Comparison of ENCODE assay signal across 17 mouse cellular contexts in the genomic region with DNA sequence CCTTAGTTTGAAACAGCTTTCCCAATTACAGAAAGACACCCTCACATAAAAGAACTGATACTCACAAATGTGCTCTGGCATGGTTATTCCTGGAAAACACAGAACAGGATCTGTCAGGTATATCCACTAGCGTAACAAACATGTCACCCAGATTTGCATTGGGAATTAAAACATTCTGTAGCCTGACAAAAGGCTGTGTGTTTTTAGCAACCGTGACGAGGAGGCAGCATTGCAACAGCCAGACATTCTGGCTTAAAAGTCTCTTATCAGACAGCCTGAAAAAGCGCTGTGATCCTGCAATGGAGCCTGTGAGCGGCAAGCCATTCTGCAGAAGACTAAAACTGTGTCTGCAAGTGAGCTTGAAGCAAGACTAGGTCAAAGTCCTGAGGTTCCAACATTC.
DNase-seq lines count a peak whose midpoint lies in the region; ATAC-seq and TF ChIP-seq lines count a peak whose summit lies in the region.
"Had no signal": no experiment of that assay in that cellular context is flagged by ENCODE, and none has a peak within 500 bp of the region (broad histone marks: within the 10 kb centered on the region; RNA-seq: fewer than 3 reads in every experiment).

No protein-coding gene starts in this region.

- H3K27me3 ChIP-seq in heart, embryonic 12.5 days (replicated peaks): no peaks in the 10 kb centered on the region
- H3K27me3 ChIP-seq in heart, adult 2 months (ENCODE audit: control insufficient read depth, insufficient read depth, low read length): no peaks in the 10 kb centered on the region
- no peaks in the 10 kb centered on the region for H3K27me3 ChIP-seq in forebrain, postnatal 0 days (ENCODE audit: insufficient read depth, low read length)
- H3K27me3 ChIP-seq: embryonic facial prominence, embryonic 12.5 days; heart, embryonic 15.5 days had no signal

- no peak overlapping the region for H3K9ac ChIP-seq in heart, embryonic 12.5 days
- H3K9ac ChIP-seq in heart, adult 2 months (ENCODE audit: low read depth, low read length): no peak overlapping the region
- no peak overlapping the region for H3K9ac ChIP-seq in forebrain, postnatal 0 days
- H3K9ac ChIP-seq: embryonic facial prominence, embryonic 12.5 days; heart, embryonic 15.5 days had no signal

- TF ChIP-seq POLR2A in heart, adult 2 months (IDR thresholded peaks at IDR 0.05; ENCODE audit: insufficient read depth, low read depth, low read length): no peak

- H3K4me2 ChIP-seq in heart, embryonic 12.5 days: peak overlapping the region; percentile 46
- no peak overlapping the region for H3K4me2 ChIP-seq in forebrain, postnatal 0 days (ENCODE audit: low read depth)
- H3K4me2 ChIP-seq: embryonic facial prominence, embryonic 12.5 days; heart, embryonic 15.5 days had no signal

- no peak for TF ChIP-seq EP300 in heart, adult 2 months (IDR thresholded peaks at IDR 0.05; ENCODE audit: insufficient read depth, low read depth, low read length)

- no peaks in the 10 kb centered on the region for H3K79me2 ChIP-seq in heart, adult 2 months (replicated peaks; ENCODE audit: control insufficient read depth, insufficient read depth, low read length)

- H3K4me3 ChIP-seq in heart, embryonic 12.5 days: no peak overlapping the region
- no peak overlapping the region for H3K4me3 ChIP-seq in heart, adult 2 months
- H3K4me3 ChIP-seq in forebrain, postnatal 0 days (ENCODE audit: low read depth, low read length): no peak overlapping the region
- H3K4me3 ChIP-seq: embryonic facial prominence, embryonic 12.5 days; heart, embryonic 15.5 days had no signal

- H3K36me3 ChIP-seq in heart, embryonic 12.5 days: no peaks in the 10 kb centered on the region
- no peaks in the 10 kb centered on the region for H3K36me3 ChIP-seq in heart, adult 2 months (ENCODE audit: control insufficient read depth, insufficient read depth, low read length)
- no peaks in the 10 kb centered on the region for H3K36me3 ChIP-seq in forebrain, postnatal 0 days (ENCODE audit: insufficient read depth)
- H3K36me3 ChIP-seq: embryonic facial prominence, embryonic 12.5 days; heart, embryonic 15.5 days had no signal

- intact Hi-C loops in heart, adult 2 months (cut with DNase I): no loop called here

- 20% methylated on average over 5 of the region's 5 CpGs for WGBS in heart, embryonic 12.5 days
- 39% methylated on average over 5 of the region's 5 CpGs for WGBS in heart, adult 2 months
- WGBS in forebrain, postnatal 0 days: 38% methylated on average over 5 of the region's 5 CpGs

- no peaks in the 10 kb centered on the region for H3K4me1 ChIP-seq in heart, embryonic 12.5 days (replicated peaks)
- no peaks in the 10 kb centered on the region for H3K4me1 ChIP-seq in heart, adult 2 months (ENCODE audit: control insufficient read depth, insufficient read depth, low read length)
- H3K4me1 ChIP-seq in forebrain, postnatal 0 days (ENCODE audit: insufficient read depth): 0 out of 2 replicates have a peak, but pooled peaks cover 4% of the 10 kb centered on the region
- H3K4me1 ChIP-seq: embryonic facial prominence, embryonic 12.5 days; heart, embryonic 15.5 days had no signal

- no peaks in the 10 kb centered on the region for H3K9me3 ChIP-seq in heart, embryonic 12.5 days (replicated peaks)
- H3K9me3 ChIP-seq in forebrain, postnatal 0 days (ENCODE audit: low read length): no peaks in the 10 kb centered on the region
- H3K9me3 ChIP-seq: embryonic facial prominence, embryonic 12.5 days; heart, embryonic 15.5 days had no signal

- ATAC-seq in heart, embryonic 12.5 days (ENCODE audit: insufficient number of reproducible peaks, low FRiP score): no peak
- ATAC-seq in forebrain, postnatal 0 days: peak; percentile 81
- ATAC-seq: intestine, postnatal 0 days had no signal

- H3K27ac ChIP-seq in heart, embryonic 12.5 days (ENCODE audit: poor library complexity, severe bottlenecking): no peak overlapping the region
- no peak overlapping the region for H3K27ac ChIP-seq in heart, adult 2 months
- peak overlapping the region; percentile 66 for H3K27ac ChIP-seq in forebrain, postnatal 0 days (ENCODE audit: low read depth, low read length)
- H3K27ac ChIP-seq: embryonic facial prominence, embryonic 12.5 days; heart, embryonic 15.5 days; stomach, postnatal 0 days had no signal

- DNase-seq in cerebellum, postnatal 10 days: peak; percentile 7 to 11
- DNase-seq in cerebellum, adult 8-10 months: no peak
- no peak for DNase-seq in heart, adult 2 months
- DNase-seq in layer of hippocampus, postnatal 14 days (ENCODE audit: low spot score in 2 of 2): peak; percentile 15 to 29
- DNase-seq in layer of hippocampus, adult 9-10 months (ENCODE audit: low spot score): no peak
- peak; percentile 72 for DNase-seq in forebrain, postnatal 0 days
- DNase-seq in liver: no peak
- DNase-seq: adrenal gland, adult 8-10 months; gastrocnemius, postnatal 10 days; kidney, postnatal 10 days; lung, adult 2 months; thymus, postnatal 14 days had no signal

- no peak for TF ChIP-seq CTCF in heart, adult 2 months (IDR thresholded peaks at IDR 0.05)
- no peak; the same call in 1 of the 2 replicates for TF ChIP-seq CTCF in forebrain, postnatal 0 days (IDR thresholded peaks at IDR 0.05; ENCODE audit: low read depth)

Comparison
In these comparisons a context has a peak if more than half of its experiments do, and no peak if none do; other contexts are left out.
1. DNase-seq: peak in cerebellum, postnatal 10 days (2 of 2), layer of hippocampus, postnatal 14 days (2 of 2) and forebrain, postnatal 0 days (single experiment); none in cerebellum, adult 8-10 months (single experiment), heart, adult 2 months (0 of 2), layer of hippocampus, adult 9-10 months (single experiment) and liver (single experiment).